ENCODE assay signal across 15 mouse cellular contexts in the genomic region with DNA sequence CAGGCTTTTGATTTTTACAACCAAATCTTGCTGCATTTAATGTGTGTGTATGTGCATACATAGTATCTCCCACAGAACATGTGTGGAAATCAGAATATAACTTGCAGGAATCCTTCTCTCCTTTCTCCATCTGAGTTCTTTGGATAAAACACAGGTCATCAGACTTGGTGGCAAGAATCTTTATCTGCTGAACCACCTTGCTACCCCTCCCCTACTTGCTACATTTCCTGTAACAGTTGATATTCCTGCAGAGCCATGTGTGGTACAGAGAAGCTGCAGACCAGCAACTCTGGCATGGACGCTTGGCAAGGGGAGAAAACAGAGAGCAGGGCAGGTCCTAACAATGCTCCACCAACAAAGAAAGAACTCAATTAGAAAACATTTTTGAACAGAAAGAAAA.
"Had no signal": no experiment of that assay in that cellular context is flagged by ENCODE, and none has a peak within 500 bp of the region (broad histone marks: within the 10 kb centered on the region; RNA-seq: fewer than 3 reads in every experiment).

No protein-coding gene starts in this region.

- H3K9ac ChIP-seq: intestine, embryonic 15.5 days; kidney, embryonic 15.5 days; limb, embryonic 15.5 days; lung, embryonic 14.5 days; midbrain, embryonic 12.5 days had no signal

- H3K4me2 ChIP-seq: intestine, embryonic 15.5 days; kidney, embryonic 15.5 days; limb, embryonic 15.5 days; lung, embryonic 14.5 days; midbrain, embryonic 12.5 days had no signal

- ATAC-seq: intestine, embryonic 15.5 days; midbrain, embryonic 16.5 days had no signal

- H3K9me3 ChIP-seq: intestine, embryonic 15.5 days; kidney, embryonic 15.5 days; limb, embryonic 15.5 days; megakaryocyte, embryonic 14.5 days; midbrain, embryonic 12.5 days had no signal

- H3K4me3 ChIP-seq: intestine, embryonic 15.5 days; kidney, embryonic 15.5 days; layer of hippocampus, adult 2 months; left cerebral cortex, adult 2 months; limb, embryonic 15.5 days; megakaryocyte, embryonic 14.5 days; midbrain, embryonic 12.5 days had no signal

- H3K4me1 ChIP-seq: intestine, embryonic 15.5 days; kidney, embryonic 15.5 days; limb, embryonic 15.5 days; midbrain, embryonic 12.5 days had no signal

- DNase-seq: kidney, adult 2 months; kidney, postnatal 25 days; lung, embryonic 14.5 days; lung, postnatal 10 days; lung, postnatal 4 days; right cerebral cortex, postnatal 25 days; thymus, postnatal 4 days had no signal

- H3K27ac ChIP-seq: intestine, embryonic 15.5 days; kidney, embryonic 15.5 days; layer of hippocampus, adult 2 months; left cerebral cortex, adult 2 months; limb, embryonic 15.5 days; midbrain, embryonic 12.5 days had no signal

- H3K36me3 ChIP-seq: intestine, embryonic 15.5 days; kidney, embryonic 15.5 days; limb, embryonic 15.5 days; midbrain, embryonic 12.5 days had no signal

- H3K27me3 ChIP-seq: intestine, embryonic 15.5 days; kidney, embryonic 15.5 days; limb, embryonic 15.5 days; megakaryocyte, embryonic 14.5 days; midbrain, embryonic 12.5 days had no signal
